Mouse (Mus musculus) midbrain, embryonic 10.5 days (tissue): ENCODE results near the gene Lst1. TPM values are rescaled to one million over a fixed set of nuclear protein-coding genes. Genes with fewer than 3 reads are reported as not detected.
"Not testable (repeated sequence)": the region's sequence is repeated elsewhere in the genome, so short reads cannot be mapped to it uniquely, and the experiment has no call there.

Experiments used
- DNase-seq: peaks from one replicate; pipeline ENCODE4 v3.0.0-alpha.2; 2017; ENCODE audit warnings: low spot score
- H3K27ac ChIP-seq: fragments of 300-500 bp; sonication (generic); replicated peaks from 2 replicates; pipeline ENCODE4 v1.5.1; 2016; ENCODE audit warnings: mild to moderate bottlenecking
- H3K27me3 ChIP-seq: fragments of 300-500 bp; sonication (generic); 2 replicates; pipeline ENCODE4 v1.6.1; 2016; ENCODE audit warnings: low read depth, mild to moderate bottlenecking; ENCODE audit not compliant: poor library complexity, severe bottlenecking
- H3K36me3 ChIP-seq: fragments of 300-500 bp; sonication (generic); 2 replicates; pipeline ENCODE4 v1.6.1; 2016; ENCODE audit warnings: mild to moderate bottlenecking, moderate library complexity
- H3K4me1 ChIP-seq: fragments of 300-500 bp; sonication (generic); 2 replicates; pipeline ENCODE4 v1.6.1; 2016
- H3K4me3 ChIP-seq: fragments of 300-500 bp; sonication (generic); 2 replicates; pipeline ENCODE4 v1.5.1; 2016; ENCODE audit warnings: mild to moderate bottlenecking, moderate library complexity
- H3K9me3 ChIP-seq: fragments of 300-500 bp; sonication (generic); replicated peaks from 2 replicates; pipeline ENCODE4 v1.6.1; 2016; ENCODE audit warnings: mild to moderate bottlenecking
- WGBS: fragments of 180-500 bp; shearing (Covaris S2); methylation state at CpG from one replicate; pipeline ENCODE4 v1.1.7; 2016; 5-methylcytosine and 5-hydroxymethylcytosine counted together
- polyA plus RNA-seq: library from polyadenylated mRNA; unstranded; fragments of >200 nt; fragmentation: Nextera tagmentation; extraction: Ambion mirVana; gene quantifications from 2 replicates; pipeline ENCODE4 v1.2.1, GENCODE M21; 2016

Gene Lst1
- polyA plus RNA-seq: 5.0 and 8.3 TPM in 2 replicates

- H3K9me3 ChIP-seq: no peaks in the 10 kb centered on the region
- no peak for DNase-seq
- no peak within 1 kb of the TSS for H3K4me3 ChIP-seq
- WGBS: 70% methylated on average over 7 of the region's 7 CpGs
- no peaks in the 10 kb centered on the region for H3K36me3 ChIP-seq
- H3K27me3 ChIP-seq: 0 out of 2 replicates have a peak, but pooled peaks cover 3% of the 10 kb centered on the region
- no peak within 1 kb of the TSS for H3K27ac ChIP-seq
- H3K4me1 ChIP-seq: peaks cover 21% of the 10 kb centered on the region
These were observed at the start of gene Lst1 for GRCm38 (mm10) chr17:35187959-35188610. TSS of gene Lst1 (minus strand) at chr17:35188439.

- peaks cover 37% of the 10 kb centered on the region for H3K4me1 ChIP-seq
- H3K9me3 ChIP-seq: no peaks in the 10 kb centered on the region
- DNase-seq: no peak
- no peak overlapping the region for H3K27ac ChIP-seq
- 91% methylated on average over 12 of the region's 12 CpGs for WGBS
- peaks cover 15% of the 10 kb centered on the region for H3K36me3 ChIP-seq
- 0 out of 2 replicates have a peak overlapping the region, but pooled peaks have one; percentile 9 for H3K4me3 ChIP-seq
- H3K27me3 ChIP-seq: no peaks in the 10 kb centered on the region
These were observed 49.3 kb upstream of the Lst1 start for GRCm38 (mm10) chr17:35237504-35237903.

GRCm38 (mm10) chr17:35236996-35237395, 48.8 kb upstream of the Lst1 start:
- 79% methylated on average over 9 of the region's 9 CpGs for WGBS
- no peaks in the 10 kb centered on the region for H3K9me3 ChIP-seq
- H3K36me3 ChIP-seq: peaks cover 15% of the 10 kb centered on the region
- no peaks in the 10 kb centered on the region for H3K27me3 ChIP-seq
- no peak for DNase-seq
- peaks cover 41% of the 10 kb centered on the region for H3K4me1 ChIP-seq
- H3K4me3 ChIP-seq: peak overlapping the region; percentile 78; the same call in 1 of the 2 replicates
- H3K27ac ChIP-seq: no peak overlapping the region

GRCm38 (mm10) chr17:35236390-35236746, 48.1 kb upstream of the Lst1 start:
- Histone ChIP-seq H3K36me3 (peaks cover 16% of the 10 kb centered on the region), H3K27ac (peak overlapping the region; percentile 96), H3K9me3 (no peaks in the 10 kb centered on the region), H3K27me3 (no peaks in the 10 kb centered on the region), H3K4me1 (peaks cover 45% of the 10 kb centered on the region), H3K4me3 (peak overlapping the region; percentile 78)
- WGBS: 2% methylated on average over 18 of the region's 18 CpGs
- DNase-seq: peak; percentile 96

GRCm38 (mm10) chr17:35235614-35236389, 47.6 kb upstream of the Lst1 start, which contains the start of gene Nfkbil1:
TSS of gene Nfkbil1 (minus strand) at chr17:35235792.
- Histone ChIP-seq H3K27ac (peak within 1 kb of the TSS; percentile 96), H3K4me3 (peak within 1 kb of the TSS; percentile 78), H3K4me1 (peaks cover 42% of the 10 kb centered on the region), H3K36me3 (peaks cover 22% of the 10 kb centered on the region), H3K27me3 (no peaks in the 10 kb centered on the region), H3K9me3 (no peaks in the 10 kb centered on the region)
- peak; percentile 90 for DNase-seq
- under 1% methylated on average over 35 of the region's 35 CpGs for WGBS

GRCm38 (mm10) chr17:35234903-35235302, 46.7 kb upstream of the Lst1 start:
- H3K36me3 ChIP-seq: peaks cover 30% of the 10 kb centered on the region
- WGBS: 14% methylated on average over 31 of the region's 31 CpGs

GRCm38 (mm10) chr17:35234090-35234489, 45.9 kb upstream of the Lst1 start:
- DNase-seq, H3K27ac ChIP-seq, H3K27me3 ChIP-seq, H3K9me3 ChIP-seq: not testable (repeated sequence)
- WGBS: 88% methylated on average over 7 of the region's 7 CpGs
- Histone ChIP-seq H3K4me3 (peak overlapping the region; percentile 78), H3K36me3 (peaks cover 38% of the 10 kb centered on the region), H3K4me1 (peaks cover 33% of the 10 kb centered on the region)

More at GRCm38 (mm10) chr17:35234903-35235302, 46.7 kb upstream of the Lst1 start:
- H3K4me3 ChIP-seq: peak overlapping the region; percentile 78
- DNase-seq: peak; percentile 60
- H3K27me3 ChIP-seq: no peaks in the 10 kb centered on the region
- peak overlapping the region; percentile 96 for H3K27ac ChIP-seq
- peaks cover 33% of the 10 kb centered on the region for H3K4me1 ChIP-seq
- H3K9me3 ChIP-seq: no peaks in the 10 kb centered on the region

- Histone ChIP-seq H3K4me3 (peak within 1 kb of the TSS; percentile 78), H3K9me3 (no peaks in the 10 kb centered on the region), H3K27ac (peak within 1 kb of the TSS; percentile 96), H3K27me3 (no peaks in the 10 kb centered on the region), H3K36me3 (peaks cover 46% of the 10 kb centered on the region), H3K4me1 (peaks cover 33% of the 10 kb centered on the region)
- WGBS: 89% methylated on average over 18 of the region's 18 CpGs
- DNase-seq: no peak
These were observed 45.1 kb upstream of the Lst1 start, which contains the start of gene Atp6v1g2 for GRCm38 (mm10) chr17:35233114-35233980. TSS of gene Atp6v1g2 (plus strand) at chr17:35233660.

GRCm38 (mm10) chr17:35232659-35233058, 44.4 kb upstream of the Lst1 start:
- no peaks in the 10 kb centered on the region for H3K27me3 ChIP-seq
- whole genome bisulfite sequencing: 90% methylated on average over 5 of the region's 5 CpGs
- no peak overlapping the region for H3K4me3 ChIP-seq
- H3K27ac ChIP-seq: no peak overlapping the region
- peaks cover 33% of the 10 kb centered on the region for H3K4me1 ChIP-seq
- no peak for DNase-seq
- no peaks in the 10 kb centered on the region for H3K9me3 ChIP-seq
- peaks cover 53% of the 10 kb centered on the region for H3K36me3 ChIP-seq

- DNase-seq: peak; percentile 85
- Histone ChIP-seq H3K27ac (no peak overlapping the region), H3K9me3 (no peaks in the 10 kb centered on the region), H3K36me3 (peaks cover 59% of the 10 kb centered on the region), H3K4me3 (0 out of 2 replicates have a peak overlapping the region, but pooled peaks have one; percentile 30), H3K27me3 (no peaks in the 10 kb centered on the region), H3K4me1 (peaks cover 32% of the 10 kb centered on the region)
- 14% methylated on average over 12 of the region's 12 CpGs for WGBS
These were observed 43.8 kb upstream of the Lst1 start for GRCm38 (mm10) chr17:35232043-35232442.

- H3K27me3 ChIP-seq: no peaks in the 10 kb centered on the region
- H3K27ac ChIP-seq: no peak overlapping the region
- peaks cover 68% of the 10 kb centered on the region for H3K36me3 ChIP-seq
- no peak for DNase-seq
- peaks cover 24% of the 10 kb centered on the region for H3K4me1 ChIP-seq
- H3K4me3 ChIP-seq: no peak overlapping the region
- WGBS: 92% methylated on average over 10 of the region's 10 CpGs
- no peaks in the 10 kb centered on the region for H3K9me3 ChIP-seq
These were observed 42.8 kb upstream of the Lst1 start for GRCm38 (mm10) chr17:35231022-35231421.

GRCm38 (mm10) chr17:35226561-35227046, 38.4 kb upstream of the Lst1 start:
- Histone ChIP-seq H3K4me1 (no peaks in the 10 kb centered on the region; the same call in 1 of the 2 replicates), H3K27me3 (no peaks in the 10 kb centered on the region), H3K27ac (no peak overlapping the region), H3K4me3 (no peak overlapping the region), H3K36me3 (peaks cover 90% of the 10 kb centered on the region), H3K9me3 (no peaks in the 10 kb centered on the region)
- WGBS: 87% methylated on average over 14 of the region's 14 CpGs
- DNase-seq: no peak
